Mouse (Mus musculus) intestine, postnatal 0 days (tissue): ENCODE measurements around the gene Tgm6. TPM values are rescaled to one million over a fixed set of nuclear protein-coding genes. Genes with fewer than 3 reads are reported as not detected.

ENCODE experiments used
- ATAC-seq: fragments of 200-750 bp; cut with Nextera tagmentation; 2 replicates; pipeline ENCODE4 v1.8.0; 2017; ENCODE audit warnings: mild to moderate bottlenecking, moderate TSS enrichment, moderate library complexity
- H3K27ac ChIP-seq: fragments of 300-500 bp; sonication (generic); 2 replicates; pipeline ENCODE4 v1.5.1; 2014; ENCODE audit warnings: mild to moderate bottlenecking, low read depth, low read length, moderate library complexity
- H3K27me3 ChIP-seq: fragments of 300-500 bp; sonication (generic); replicated peaks from 2 replicates; pipeline ENCODE4 v1.6.1; 2014; ENCODE audit warnings: low read length, mixed read lengths; ENCODE audit not compliant: control insufficient read depth, insufficient read depth
- H3K36me3 ChIP-seq: fragments of 300-500 bp; sonication (generic); 2 replicates; pipeline ENCODE4 v1.6.1; 2014; ENCODE audit warnings: mild to moderate bottlenecking, moderate library complexity; ENCODE audit not compliant: control insufficient read depth, insufficient read depth
- H3K4me1 ChIP-seq: fragments of 300-500 bp; sonication (generic); replicated peaks from 2 replicates; pipeline ENCODE4 v1.6.1; 2014; ENCODE audit warnings: antibody characterized with exemption, low read length, mixed read lengths; ENCODE audit not compliant: control insufficient read depth, insufficient read depth
- H3K4me2 ChIP-seq: fragments of 300-500 bp; sonication (generic); replicated peaks from 2 replicates; pipeline ENCODE4 v1.6.1; 2014; ENCODE audit warnings: low read depth, mild to moderate bottlenecking, moderate library complexity
- H3K4me3 ChIP-seq: fragments of 300-500 bp; sonication (generic); 2 replicates; pipeline ENCODE4 v1.5.1; 2014; ENCODE audit warnings: low read depth, low read length
- H3K9ac ChIP-seq: fragments of 300-500 bp; sonication (generic); 2 replicates; pipeline ENCODE4 v1.6.1; 2014; ENCODE audit warnings: mild to moderate bottlenecking, low read depth, low read length
- H3K9me3 ChIP-seq: fragments of 300-500 bp; sonication (generic); 2 replicates; pipeline ENCODE4 v1.6.1; 2016; ENCODE audit warnings: mixed run types; ENCODE audit not compliant: control insufficient read depth
- CTCF ChIP-seq: sonication (generic); IDR thresholded peaks from 2 replicates; pipeline ENCODE4 v1.5.1; 2016; ENCODE audit warnings: low read depth, mild to moderate bottlenecking, control low read depth, antibody characterized with exemption, moderate library complexity
- WGBS: fragments of 180-500 bp; shearing (Covaris S2); extraction: QIAGEN DNeasy Blood & Tissue Kit; methylation state at CpG from one replicate; pipeline ENCODE4 v1.1.7; 2014; 5-methylcytosine and 5-hydroxymethylcytosine counted together
- polyA plus RNA-seq: library from polyadenylated mRNA; unstranded; fragments of >200 nt; fragmentation: Nextera tagmentation; extraction: Ambion mirVana; gene quantifications from 2 replicates; pipeline ENCODE4 v1.2.1, GENCODE M21; 2015

Tgm6 gene
- polyA plus RNA-seq, 1 experiment from 2014 or later = not detected

- Histone ChIP-seq H3K4me3 (no peak overlapping the region), H3K36me3 (no peaks in the 10 kb centered on the region), H3K4me1 (no peaks in the 10 kb centered on the region), H3K27me3 (no peaks in the 10 kb centered on the region), H3K27ac (no peak overlapping the region), H3K4me2 (no peak overlapping the region), H3K9ac (no peak overlapping the region), H3K9me3 (no peaks in the 10 kb centered on the region)
- WGBS = 84% methylated on average over 12 of the region's 12 CpGs
- TF ChIP-seq CTCF = no peak
- no peak for ATAC-seq
Observed at GRCm38 (mm10) chr2:130188391-130188790, 76.2 kb downstream of the Tgm6 start.

GRCm38 (mm10) chr2:130194894-130195293, 82.7 kb downstream of the Tgm6 start, which contains the start of gene Tmc2:
Gene Tmc2 (plus strand): TSS chr2:130195194.
- ATAC-seq = no peak
- H3K36me3 ChIP-seq = no peaks in the 10 kb centered on the region
- no peaks in the 10 kb centered on the region for H3K27me3 ChIP-seq
- no peak within 1 kb of the TSS for H3K9ac ChIP-seq
- no peaks in the 10 kb centered on the region for H3K4me1 ChIP-seq
- WGBS = 95% methylated on average over 16 of the region's 16 CpGs
- no peak for TF ChIP-seq CTCF
- H3K4me2 ChIP-seq = no peak within 1 kb of the TSS
- H3K27ac ChIP-seq = no peak within 1 kb of the TSS
- H3K9me3 ChIP-seq = no peaks in the 10 kb centered on the region
- H3K4me3 ChIP-seq = no peak within 1 kb of the TSS

DNA sequence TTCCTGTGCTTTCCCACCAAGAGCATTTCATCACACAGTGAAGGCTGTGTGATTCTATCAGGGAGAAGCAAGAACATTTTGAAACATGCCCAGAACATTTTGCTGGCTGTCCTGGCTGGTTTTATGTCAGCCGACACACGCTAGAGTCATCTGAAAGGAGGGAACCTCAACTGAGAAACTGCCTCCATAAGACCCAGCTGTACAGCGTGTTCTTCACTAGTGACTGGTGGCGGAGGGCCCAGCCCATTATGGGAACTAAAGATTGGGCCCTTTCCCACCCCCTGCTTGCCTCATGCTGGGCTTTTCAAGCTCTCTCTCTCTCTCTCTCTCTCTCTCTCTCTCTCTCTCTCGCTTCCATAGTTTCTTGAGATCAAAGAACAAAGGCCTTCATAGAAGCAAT, 88.7 kb downstream of the Tgm6 start:
- Histone ChIP-seq H3K4me2 (no peak overlapping the region), H3K9me3 (no peaks in the 10 kb centered on the region), H3K4me1 (no peaks in the 10 kb centered on the region), H3K4me3 (no peak overlapping the region), H3K36me3 (no peaks in the 10 kb centered on the region), H3K27ac (no peak overlapping the region), H3K27me3 (no peaks in the 10 kb centered on the region; the same call in 1 of the 2 replicates), H3K9ac (no peak overlapping the region)
- TF ChIP-seq CTCF = no peak
- WGBS = 85% methylated on average over 5 of the region's 5 CpGs
- no peak for ATAC-seq

Other genes starting within 250 kb of the Tgm6 start
- gene Tgm3, start 100.1 kb upstream of the Tgm6 start, polyA plus RNA-seq = 0.09 TPM in 1 of 2 replicates, not detected in the other
- 232 and 234 TPM in 2 replicates for gene Snrpb, start 67.0 kb downstream of the Tgm6 start, polyA plus RNA-seq
- not detected in 2 replicates for gene Tmc2, start 82.8 kb downstream of the Tgm6 start, polyA plus RNA-seq
- gene Nop56, start 162.0 kb downstream of the Tgm6 start, polyA plus RNA-seq = 66.5 and 75.1 TPM in 2 replicates
- gene Idh3b, start 172.1 kb downstream of the Tgm6 start, polyA plus RNA-seq = 142 and 148 TPM in 2 replicates
- gene Ebf4, start 182.8 kb downstream of the Tgm6 start, polyA plus RNA-seq = 0.85 and 0.86 TPM in 2 replicates